Mouse (Mus musculus) spleen, adult 2 months (tissue): ENCODE measurements around the gene Zfp821. TPM values are rescaled to one million over a fixed set of nuclear protein-coding genes. Genes with fewer than 3 reads are reported as not detected.

Source experiments
- DNase-seq, 2 experiments: peaks; one replicate each; pipeline versions ENCODE4 v3.0.0 to v3.0.0-alpha.2; 2012 to 2021; ENCODE audit warnings: low spot score in 2 of 2, low read depth in 1 of 2
- H3K27ac ChIP-seq: fragments of 200-500 bp; 2 replicates; pipeline ENCODE4 v1.5.1; 2012; ENCODE audit warnings: low read length, inconsistent platforms; ENCODE audit not compliant: insufficient read depth
- H3K27me3 ChIP-seq: fragments of 200-500 bp; 2 replicates; pipeline ENCODE4 v1.6.1; 2012; ENCODE audit warnings: mild to moderate bottlenecking, moderate library complexity, low read length, inconsistent platforms; ENCODE audit not compliant: control insufficient read depth, insufficient read depth
- H3K36me3 ChIP-seq: fragments of 200-500 bp; 2 replicates; pipeline ENCODE4 v1.6.1; 2012; ENCODE audit warnings: mild to moderate bottlenecking, low read length, inconsistent platforms; ENCODE audit not compliant: control insufficient read depth, insufficient read depth
- H3K4me1 ChIP-seq: fragments of 200-500 bp; 2 replicates; pipeline ENCODE4 v1.6.1; 2011; ENCODE audit warnings: inconsistent platforms; ENCODE audit not compliant: control insufficient read depth, insufficient read depth, insufficient read length
- H3K4me3 ChIP-seq: fragments of 200-500 bp; 2 replicates; pipeline ENCODE4 v1.5.1; 2011; ENCODE audit warnings: mild to moderate bottlenecking, inconsistent platforms; ENCODE audit not compliant: insufficient read depth, insufficient read length; ENCODE audit errors: extremely low read depth
- CTCF ChIP-seq: fragments of 200-500 bp; IDR thresholded peaks from 2 replicates; pipeline ENCODE4 v1.5.1; 2011; ENCODE audit warnings: mild to moderate bottlenecking, inconsistent platforms; ENCODE audit not compliant: insufficient read depth, insufficient read length, insufficient replicate concordance; ENCODE audit errors: extremely low read depth
- POLR2A ChIP-seq: fragments of 200-500 bp; IDR thresholded peaks from 2 replicates; pipeline ENCODE4 v1.6.1; 2011; ENCODE audit warnings: low read depth, low read length, inconsistent platforms
- WGBS: fragments of 180-500 bp; shearing (Covaris S2); methylation state at CpG from one replicate; pipeline ENCODE4 v1.1.7; 2018; 5-methylcytosine and 5-hydroxymethylcytosine counted together
- polyA plus RNA-seq: library from polyadenylated mRNA; depleted of rRNA; stranded (reverse); fragments of >200 nt; gene quantifications from 2 replicates; pipeline ENCODE4 v1.2.3, GENCODE M21; 2012

The Zfp821 gene
- polyA plus RNA-seq, 1 experiment: 5.1 TPM

DNA sequence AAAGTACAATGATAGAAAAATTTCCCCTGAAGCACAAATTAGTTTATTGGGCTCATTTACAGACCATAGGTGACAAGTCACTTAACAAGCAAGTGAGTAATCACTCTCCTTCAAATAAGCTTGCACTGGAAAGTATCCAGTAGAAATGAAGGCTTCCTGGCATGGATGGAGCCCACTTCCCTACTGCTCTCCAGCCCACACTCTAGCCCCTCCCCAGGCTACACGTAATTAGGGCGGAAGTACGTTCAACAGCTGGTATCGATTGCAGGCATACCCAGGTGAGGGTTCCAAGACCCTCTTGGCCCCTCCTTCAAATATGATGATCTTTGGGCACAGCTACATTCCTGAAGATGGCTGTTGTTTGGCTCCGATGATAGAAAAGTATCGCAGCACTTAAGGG lies 11.2 kb upstream of the Zfp821 start:
- 74% methylated on average over 6 of the region's 6 CpGs for WGBS
- DNase-seq: no peak
- Histone ChIP-seq H3K4me3 (no peak overlapping the region; the same call in 1 of the 2 replicates), H3K4me1 (peaks cover 10% of the 10 kb centered on the region; the same call in 1 of the 2 replicates), H3K27ac (no peak overlapping the region), H3K27me3 (no peaks in the 10 kb centered on the region), H3K36me3 (no peaks in the 10 kb centered on the region)
- no peak for TF ChIP-seq CTCF
- no peak for TF ChIP-seq POLR2A

- Histone ChIP-seq H3K4me1 (peaks cover 3% of the 10 kb centered on the region; the same call in 1 of the 2 replicates), H3K27me3 (no peaks in the 10 kb centered on the region), H3K4me3 (no peak overlapping the region), H3K36me3 (no peaks in the 10 kb centered on the region), H3K27ac (no peak overlapping the region)
- 89% methylated on average over 1 of the region's 1 CpGs for WGBS
- TF ChIP-seq CTCF: no peak
- TF ChIP-seq POLR2A: no peak
- no peak for DNase-seq
Observed at GRCm38 (mm10) chr8:109697754-109698153, 7.6 kb upstream of the Zfp821 start.

GRCm38 (mm10) chr8:109698477-109698876 lies 6.9 kb upstream of the Zfp821 start:
- Histone ChIP-seq H3K27ac (no peak overlapping the region), H3K4me3 (no peak overlapping the region), H3K27me3 (no peaks in the 10 kb centered on the region), H3K36me3 (no peaks in the 10 kb centered on the region), H3K4me1 (peaks cover 3% of the 10 kb centered on the region; the same call in 1 of the 2 replicates)
- WGBS: 81% methylated on average over 3 of the region's 3 CpGs
- TF ChIP-seq CTCF: no peak
- no peak for TF ChIP-seq POLR2A
- DNase-seq: no peak

DNA sequence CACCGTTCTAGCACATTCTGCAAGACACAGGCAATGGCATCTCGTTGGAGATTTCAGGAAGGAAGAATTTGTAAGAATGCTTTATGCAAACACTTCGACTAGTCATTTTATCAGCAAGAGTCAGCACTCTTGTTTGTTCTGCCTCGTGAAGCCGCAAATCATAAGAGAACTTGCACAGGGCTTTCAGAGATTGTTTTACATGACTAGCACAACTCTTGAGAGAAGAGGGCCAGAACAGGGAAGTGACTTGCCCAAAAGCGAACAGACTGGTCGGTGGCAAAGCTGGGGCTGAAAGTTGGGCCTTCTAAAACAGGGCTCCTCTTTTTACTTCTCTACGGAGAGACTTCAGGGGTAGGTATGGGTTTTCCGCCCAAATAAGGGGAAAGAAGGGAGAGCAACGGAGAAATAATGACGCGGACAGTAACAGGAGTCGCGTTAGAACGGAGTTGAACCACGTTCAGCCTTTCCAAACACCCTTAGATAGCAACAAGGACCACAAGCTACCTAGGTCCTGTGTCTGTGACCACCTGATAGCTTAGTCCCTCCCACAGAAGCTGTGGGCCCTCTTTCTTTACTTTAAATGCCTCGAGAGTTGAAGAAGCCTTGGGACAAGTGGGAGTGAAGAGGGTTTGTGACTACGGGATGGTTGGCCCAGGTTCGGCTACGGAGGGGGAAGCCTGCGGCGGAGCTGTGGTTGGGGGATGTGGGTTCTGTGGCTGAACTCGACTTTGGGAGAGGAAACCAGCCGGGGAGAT lies 604 bp upstream of the Zfp821 start:
- Histone ChIP-seq H3K27ac (peak overlapping the region; percentile 58), H3K4me3 (peak overlapping the region; percentile 74), H3K36me3 (peaks cover 6% of the 10 kb centered on the region), H3K27me3 (no peaks in the 10 kb centered on the region), H3K4me1 (peaks cover 5% of the 10 kb centered on the region; the same call in 1 of the 2 replicates)
- WGBS: 4% methylated on average over 24 of the region's 24 CpGs
- TF ChIP-seq POLR2A (no peak), CTCF (no peak)
- DNase-seq: peak in 1 of 2 experiments; percentile 12

GRCm38 (mm10) chr8:109706076-109706873 lies 929 bp downstream of the Zfp821 start:
- WGBS: 11% methylated on average over 24 of the region's 30 CpGs
- Histone ChIP-seq H3K4me3 (peak overlapping the region; percentile 74), H3K36me3 (peaks cover 9% of the 10 kb centered on the region), H3K27me3 (no peaks in the 10 kb centered on the region), H3K4me1 (peaks cover 5% of the 10 kb centered on the region; the same call in 1 of the 2 replicates), H3K27ac (no peak overlapping the region)
- no peak for TF ChIP-seq CTCF
- TF ChIP-seq POLR2A: no peak
- no peak for DNase-seq

DNA sequence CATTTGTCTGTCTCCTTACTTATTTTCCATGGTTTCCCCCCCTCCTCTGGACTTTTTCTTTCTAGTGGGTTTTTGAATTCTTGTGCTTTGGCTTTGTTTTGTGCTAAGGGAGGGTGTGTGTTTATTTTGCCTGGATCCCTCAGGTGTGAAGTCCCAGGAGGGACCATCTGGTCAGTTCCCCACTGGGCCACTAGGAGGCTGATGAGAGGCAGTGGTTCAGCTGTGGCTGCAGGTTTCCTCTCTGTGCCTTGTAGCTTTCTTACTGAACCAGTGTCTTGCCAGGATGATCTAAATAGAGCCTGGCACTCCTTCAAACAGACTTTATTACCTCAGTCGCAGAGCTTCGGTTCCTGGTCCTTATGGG lies 1.5 kb downstream of the Zfp821 start:
- peaks cover 5% of the 10 kb centered on the region; the same call in 1 of the 2 replicates for H3K4me1 ChIP-seq
- peak; percentile 69 to 86 for DNase-seq
- H3K4me3 ChIP-seq: 0 out of 2 replicates have a peak overlapping the region, but pooled peaks have one; percentile 74
- no peak overlapping the region for H3K27ac ChIP-seq
- peaks cover 11% of the 10 kb centered on the region for H3K36me3 ChIP-seq
- no peaks in the 10 kb centered on the region for H3K27me3 ChIP-seq
- 2% methylated on average over 2 of the region's 2 CpGs for WGBS
- TF ChIP-seq CTCF (peak; percentile 82; the same call in 1 of the 2 replicates), POLR2A (no peak)

DNA sequence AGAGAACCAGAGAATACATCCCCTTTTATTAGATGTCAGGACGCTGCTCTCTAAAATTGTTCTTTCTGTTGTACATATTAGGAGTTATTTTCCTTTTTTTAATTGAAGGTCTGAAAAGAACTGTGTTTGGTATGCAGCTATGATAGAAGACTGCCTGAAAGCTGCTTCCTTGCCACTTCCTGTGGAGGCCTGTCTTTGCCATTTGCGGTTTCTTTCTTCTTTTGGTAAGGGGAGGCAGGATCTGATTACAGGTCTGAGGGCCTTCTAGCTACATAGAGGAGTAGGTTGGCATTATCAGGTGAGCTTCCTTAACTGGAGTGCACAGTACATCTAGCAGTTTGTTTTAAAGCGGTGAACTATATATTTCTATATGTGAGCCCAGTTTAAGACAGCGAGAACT lies 2.6 kb downstream of the Zfp821 start:
- Histone ChIP-seq H3K27me3 (no peaks in the 10 kb centered on the region), H3K27ac (no peak overlapping the region), H3K4me3 (no peak overlapping the region), H3K4me1 (peaks cover 5% of the 10 kb centered on the region; the same call in 1 of the 2 replicates), H3K36me3 (peaks cover 15% of the 10 kb centered on the region)
- 58% methylated on average over 4 of the region's 4 CpGs for WGBS
- TF ChIP-seq CTCF: no peak
- no peak for TF ChIP-seq POLR2A
- no peak for DNase-seq
